Mouse (Mus musculus): ENCODE measurements around the gene Soat2. TPM values are rescaled to one million over a fixed set of nuclear protein-coding genes. Genes with fewer than 3 reads are reported as not detected.
A peak's percentile ranks its signal among the peaks of the same experiment; 100 is the strongest.

Gene Soat2
- polyA plus RNA-seq, 1 experiment from 2014 or later, result 0.42 TPM

DNA sequence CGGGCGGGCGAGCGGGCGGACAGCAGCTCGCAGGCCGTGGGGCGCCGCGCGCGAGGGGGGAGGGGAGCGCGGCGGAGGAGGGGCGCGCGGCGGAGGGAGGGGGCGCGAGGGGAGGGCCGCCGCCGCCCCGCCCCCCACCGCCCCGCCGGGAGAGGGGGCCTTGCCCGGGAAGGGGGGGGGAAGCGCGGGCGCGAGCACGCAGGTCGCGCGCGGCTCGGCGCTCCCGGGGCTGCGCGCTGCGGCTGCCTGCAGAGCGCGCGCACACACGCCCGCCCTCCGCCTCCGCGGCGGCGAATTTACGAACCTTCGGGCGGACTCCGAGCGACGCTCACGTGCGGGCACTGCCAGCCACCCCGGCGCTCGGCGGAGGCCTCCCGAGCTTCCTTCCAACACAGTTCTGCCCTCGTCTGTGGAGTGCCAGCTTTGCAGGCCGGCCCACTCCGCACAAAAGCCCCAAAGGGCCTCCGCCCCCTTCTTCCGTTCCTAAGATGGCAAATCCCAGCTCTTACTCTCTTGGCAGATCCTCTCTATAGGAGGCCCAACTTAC is 53.6 kb downstream of the Soat2 start:
- H3K27ac ChIP-seq (ENCODE audit: low read length), result peak overlapping the region; percentile 99
- peak overlapping the region; percentile 77 for H3K4me2 ChIP-seq (ENCODE audit: low read depth, low read length)
- H3K27me3 ChIP-seq (ENCODE audit: control insufficient read depth, insufficient read depth, low read length), result no peaks in the 10 kb centered on the region
- H3K9me3 ChIP-seq (replicated peaks; ENCODE audit: control insufficient read depth, low read length), result no peaks in the 10 kb centered on the region
- peaks cover 26% of the 10 kb centered on the region for H3K36me3 ChIP-seq (ENCODE audit: control insufficient read depth, insufficient read depth)
- H3K9ac ChIP-seq (ENCODE audit: low read length), result peak overlapping the region; percentile 94
- H3K4me1 ChIP-seq (ENCODE audit: control insufficient read depth, insufficient read depth, low read length), result peaks cover 30% of the 10 kb centered on the region
- H3K4me3 ChIP-seq (ENCODE audit: low read length), result peak overlapping the region; percentile 78
- WGBS, result 0% methylated on average over 20 of the region's 72 CpGs
- ATAC-seq (replicated peaks; ENCODE audit: extremely low read depth, insufficient read depth, low FRiP score), result peak; percentile 32

DNA sequence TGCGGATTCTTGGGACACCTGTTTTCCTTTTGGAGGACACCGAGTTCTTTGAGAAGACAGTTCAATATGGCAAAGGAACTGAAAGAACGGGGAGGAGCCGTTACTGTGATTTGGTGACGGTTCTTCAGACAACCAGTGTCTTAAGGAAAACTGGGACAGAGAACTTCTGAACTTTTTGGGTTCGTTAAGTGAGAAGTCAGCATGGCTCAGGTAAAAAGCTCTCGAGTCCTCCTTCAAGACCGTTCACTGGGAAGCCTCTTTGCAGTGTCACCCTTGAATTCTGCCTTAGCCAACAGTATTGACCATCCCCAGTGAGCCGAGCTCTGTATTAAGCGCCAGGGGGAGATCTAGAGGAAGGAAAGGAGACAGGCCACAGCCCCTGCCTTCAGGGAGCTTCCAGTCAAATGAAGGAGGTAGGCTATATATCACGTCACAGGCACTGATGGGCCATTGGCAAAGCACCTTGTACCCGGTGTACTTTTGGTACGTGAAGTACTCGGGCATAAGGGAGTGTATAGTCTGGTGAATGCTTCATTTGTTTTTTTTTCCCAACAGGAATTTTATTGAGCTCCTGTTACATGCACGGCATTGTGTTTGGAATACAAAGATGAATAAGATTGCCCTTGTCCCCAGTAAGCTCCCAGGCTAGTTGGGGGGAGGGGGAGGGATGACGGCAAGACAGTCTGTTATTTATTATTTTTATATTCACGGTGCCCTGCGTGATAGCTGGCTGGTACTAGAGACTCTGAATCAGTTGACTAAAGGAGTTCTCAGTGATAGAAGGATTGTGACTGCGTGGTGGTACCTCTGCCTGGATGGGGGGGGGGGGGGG is 54.6 kb downstream of the Soat2 start, which contains the start of gene Csad:
Gene Csad (minus strand): TSS at position 51 of the 832 bp plus-strand sequence.
- Histone ChIP-seq H3K9me3 (replicated peaks; ENCODE audit: control insufficient read depth, low read length) (no peaks in the 10 kb centered on the region), H3K9ac (ENCODE audit: low read length) (peak within 1 kb of the TSS; percentile 94), H3K27ac (ENCODE audit: low read length) (peak within 1 kb of the TSS; percentile 99), H3K36me3 (ENCODE audit: control insufficient read depth, insufficient read depth) (peaks cover 34% of the 10 kb centered on the region), H3K4me2 (ENCODE audit: low read depth, low read length) (peak within 1 kb of the TSS; percentile 77), H3K4me1 (ENCODE audit: control insufficient read depth, insufficient read depth, low read length) (peaks cover 30% of the 10 kb centered on the region), H3K4me3 (ENCODE audit: low read length) (peak within 1 kb of the TSS; percentile 78), H3K27me3 (ENCODE audit: control insufficient read depth, insufficient read depth, low read length) (no peaks in the 10 kb centered on the region)
- WGBS, result 59% methylated on average over 19 of the region's 19 CpGs
- ATAC-seq (replicated peaks; ENCODE audit: extremely low read depth, insufficient read depth, low FRiP score), result no peak

GRCm38 (mm10) chr15:102205779-102206178 is 55.5 kb downstream of the Soat2 start:
- H3K27me3 ChIP-seq (ENCODE audit: control insufficient read depth, insufficient read depth, low read length), result no peaks in the 10 kb centered on the region

DNA sequence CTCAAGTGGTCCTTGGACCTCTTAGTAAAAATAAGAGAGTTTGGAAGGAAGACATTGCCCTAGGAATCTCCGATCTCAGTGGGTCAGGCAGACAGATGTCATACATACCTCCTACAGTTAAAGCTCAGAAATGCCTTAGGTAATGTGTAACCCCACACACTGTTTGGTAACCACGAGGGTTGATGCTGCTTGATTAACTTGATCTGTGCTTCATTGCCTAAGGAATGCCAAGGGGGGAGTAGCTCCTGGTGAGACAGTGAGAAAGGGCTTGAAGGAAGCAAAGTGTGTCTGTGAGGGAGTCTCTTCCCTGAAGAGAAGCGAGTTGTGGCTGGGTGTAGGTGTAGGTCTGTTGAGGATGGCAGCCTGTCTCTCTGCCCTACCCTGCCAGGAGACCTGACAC is 57.0 kb downstream of the Soat2 start:
- no peak overlapping the region for H3K27ac ChIP-seq (ENCODE audit: low read length)
- peaks cover 41% of the 10 kb centered on the region for H3K36me3 ChIP-seq (ENCODE audit: control insufficient read depth, insufficient read depth)
- H3K4me1 ChIP-seq (ENCODE audit: control insufficient read depth, insufficient read depth, low read length), result peaks cover 27% of the 10 kb centered on the region
- WGBS, result 81% methylated on average over 3 of the region's 3 CpGs
- no peak overlapping the region for H3K9ac ChIP-seq (ENCODE audit: low read length)
- H3K9me3 ChIP-seq (replicated peaks; ENCODE audit: control insufficient read depth, low read length), result no peaks in the 10 kb centered on the region
- ATAC-seq (replicated peaks; ENCODE audit: extremely low read depth, insufficient read depth, low FRiP score), result no peak
- no peak overlapping the region for H3K4me3 ChIP-seq (ENCODE audit: low read length)
- no peak overlapping the region for H3K4me2 ChIP-seq (ENCODE audit: low read depth, low read length)
- H3K27me3 ChIP-seq (ENCODE audit: control insufficient read depth, insufficient read depth, low read length), result no peaks in the 10 kb centered on the region

More at GRCm38 (mm10) chr15:102205779-102206178, 55.5 kb downstream of the Soat2 start:
- H3K4me2 ChIP-seq (ENCODE audit: low read depth, low read length), result peak overlapping the region; percentile 77
- 33% methylated on average over 8 of the region's 8 CpGs for WGBS
- peaks cover 41% of the 10 kb centered on the region for H3K36me3 ChIP-seq (ENCODE audit: control insufficient read depth, insufficient read depth)
- H3K27ac ChIP-seq (ENCODE audit: low read length), result no peak overlapping the region
- peak overlapping the region; percentile 78 for H3K4me3 ChIP-seq (ENCODE audit: low read length)
- peaks cover 30% of the 10 kb centered on the region for H3K4me1 ChIP-seq (ENCODE audit: control insufficient read depth, insufficient read depth, low read length)
- H3K9ac ChIP-seq (ENCODE audit: low read length), result peak overlapping the region; percentile 94; the same call in 1 of the 2 replicates
- no peak for ATAC-seq (replicated peaks; ENCODE audit: extremely low read depth, insufficient read depth, low FRiP score)
- H3K9me3 ChIP-seq (replicated peaks; ENCODE audit: control insufficient read depth, low read length), result no peaks in the 10 kb centered on the region

DNA sequence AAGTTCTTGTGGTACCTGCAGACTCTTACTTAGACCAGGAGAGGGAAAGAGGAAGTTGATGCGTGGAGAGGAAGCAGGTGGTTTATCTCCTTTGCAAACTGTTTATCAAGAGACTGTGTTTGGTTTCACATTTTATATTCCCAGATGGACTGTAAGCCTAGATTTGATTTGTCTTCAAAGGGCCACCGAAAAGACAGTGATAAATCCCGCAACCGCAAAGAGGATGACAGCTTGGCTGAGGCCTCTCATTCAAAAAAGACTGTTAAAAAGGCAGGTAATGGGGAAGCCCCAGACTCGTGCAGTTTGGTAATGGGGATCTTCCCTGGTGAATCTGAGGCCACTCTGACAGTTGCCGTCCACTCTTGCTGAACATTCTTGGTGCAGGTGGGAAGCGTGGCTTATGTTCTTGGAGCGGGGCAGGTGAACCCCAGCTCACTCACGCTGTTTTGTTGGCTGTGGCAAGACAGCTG is 57.8 kb downstream of the Soat2 start:
- Histone ChIP-seq H3K27ac (ENCODE audit: low read length) (no peak overlapping the region), H3K4me3 (ENCODE audit: low read length) (no peak overlapping the region), H3K4me2 (ENCODE audit: low read depth, low read length) (no peak overlapping the region), H3K9me3 (replicated peaks; ENCODE audit: control insufficient read depth, low read length) (no peaks in the 10 kb centered on the region), H3K9ac (ENCODE audit: low read length) (no peak overlapping the region), H3K4me1 (ENCODE audit: control insufficient read depth, insufficient read depth, low read length) (peaks cover 23% of the 10 kb centered on the region), H3K36me3 (ENCODE audit: control insufficient read depth, insufficient read depth) (peaks cover 49% of the 10 kb centered on the region), H3K27me3 (ENCODE audit: control insufficient read depth, insufficient read depth, low read length) (no peaks in the 10 kb centered on the region)
- 76% methylated on average over 9 of the region's 9 CpGs for WGBS
- ATAC-seq (replicated peaks; ENCODE audit: extremely low read depth, insufficient read depth, low FRiP score), result no peak

GRCm38 (mm10) chr15:102209114-102209513 is 58.8 kb downstream of the Soat2 start:
- Histone ChIP-seq H3K27ac (ENCODE audit: low read length) (no peak overlapping the region), H3K4me2 (ENCODE audit: low read depth, low read length) (no peak overlapping the region), H3K4me1 (ENCODE audit: control insufficient read depth, insufficient read depth, low read length) (peaks cover 23% of the 10 kb centered on the region), H3K27me3 (ENCODE audit: control insufficient read depth, insufficient read depth, low read length) (no peaks in the 10 kb centered on the region), H3K9me3 (replicated peaks; ENCODE audit: control insufficient read depth, low read length) (no peaks in the 10 kb centered on the region), H3K4me3 (ENCODE audit: low read length) (no peak overlapping the region), H3K9ac (ENCODE audit: low read length) (no peak overlapping the region), H3K36me3 (ENCODE audit: control insufficient read depth, insufficient read depth) (peaks cover 55% of the 10 kb centered on the region)
- no peak for ATAC-seq (replicated peaks; ENCODE audit: extremely low read depth, insufficient read depth, low FRiP score)
- 88% methylated on average over 8 of the region's 8 CpGs for WGBS

GRCm38 (mm10) chr15:102210816-102211215 is 60.5 kb downstream of the Soat2 start:
- Histone ChIP-seq H3K4me1 (ENCODE audit: control insufficient read depth, insufficient read depth, low read length) (peaks cover 7% of the 10 kb centered on the region), H3K27me3 (ENCODE audit: control insufficient read depth, insufficient read depth, low read length) (no peaks in the 10 kb centered on the region), H3K9ac (ENCODE audit: low read length) (no peak overlapping the region), H3K9me3 (replicated peaks; ENCODE audit: control insufficient read depth, low read length) (no peaks in the 10 kb centered on the region), H3K4me2 (ENCODE audit: low read depth, low read length) (no peak overlapping the region), H3K27ac (ENCODE audit: low read length) (no peak overlapping the region), H3K36me3 (ENCODE audit: control insufficient read depth, insufficient read depth) (peaks cover 58% of the 10 kb centered on the region), H3K4me3 (ENCODE audit: low read length) (no peak overlapping the region)
- 94% methylated on average over 4 of the region's 4 CpGs for WGBS
- ATAC-seq (replicated peaks; ENCODE audit: extremely low read depth, insufficient read depth, low FRiP score), result no peak

DNA sequence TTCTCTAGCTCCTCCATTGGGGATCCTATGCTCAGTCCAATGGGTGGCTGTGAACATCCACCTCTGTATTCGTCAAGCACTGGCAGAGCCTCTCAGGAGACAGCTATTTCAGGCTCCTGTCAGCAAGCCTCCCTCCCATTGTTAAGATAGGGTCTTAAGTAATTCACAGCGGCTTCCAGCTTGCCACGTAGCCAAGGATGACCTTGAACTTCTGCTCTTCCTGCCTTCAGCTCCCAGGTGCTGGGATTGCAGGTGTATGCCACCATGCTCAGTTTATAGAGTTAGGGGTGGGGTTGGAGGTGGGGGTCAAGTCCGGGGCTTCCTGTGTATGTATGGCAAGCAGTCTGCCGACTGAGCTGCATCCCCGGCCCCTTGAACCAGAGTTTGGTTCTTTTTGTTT is 61.6 kb downstream of the Soat2 start:
- Histone ChIP-seq H3K9me3 (replicated peaks; ENCODE audit: control insufficient read depth, low read length) (no peaks in the 10 kb centered on the region), H3K36me3 (ENCODE audit: control insufficient read depth, insufficient read depth) (peaks cover 53% of the 10 kb centered on the region), H3K4me1 (ENCODE audit: control insufficient read depth, insufficient read depth, low read length) (0 out of 2 replicates have a peak, but pooled peaks cover 2% of the 10 kb centered on the region), H3K4me2 (ENCODE audit: low read depth, low read length) (no peak overlapping the region), H3K27ac (ENCODE audit: low read length) (no peak overlapping the region), H3K9ac (ENCODE audit: low read length) (no peak overlapping the region), H3K4me3 (ENCODE audit: low read length) (no peak overlapping the region), H3K27me3 (ENCODE audit: control insufficient read depth, insufficient read depth, low read length) (no peaks in the 10 kb centered on the region)
- WGBS, result 55% methylated on average over 6 of the region's 6 CpGs
- ATAC-seq (replicated peaks; ENCODE audit: extremely low read depth, insufficient read depth, low FRiP score), result no peak

All from heart, embryonic 16.5 days (tissue).